Mouse (Mus musculus) CH12.LX (cell line): Measurements from ENCODE around the gene Mroh8.
A peak's percentile ranks its signal among the peaks of the same experiment; 100 is the strongest.

Experiments used
- CHD2 ChIP-seq: IDR thresholded peaks from 2 replicates; pipeline ENCODE4 v1.6.1; 2011; ENCODE audit warnings: low read length, improper control_type of control experiment
- CTCF ChIP-seq, 2 experiments: IDR thresholded peaks in 1 of 2; conservative IDR thresholded peaks in 1 of 2; 2 replicates each; pipeline ENCODE4 v1.5.1; 2011 to 2012; ENCODE audit warnings: low read depth in 2 of 2, low read length in 2 of 2, improper control_type of control experiment in 1 of 2, inconsistent platforms in 1 of 2, mild to moderate bottlenecking in 1 of 2, moderate library complexity in 1 of 2
- E2F4 ChIP-seq: IDR thresholded peaks from 2 replicates; pipeline ENCODE4 v1.6.1; 2011; ENCODE audit warnings: low read depth, low read length, improper control_type of control experiment; ENCODE audit not compliant: insufficient replicate concordance
- ELF1 ChIP-seq: IDR thresholded peaks from 2 replicates; pipeline ENCODE4 v1.6.1; 2014; ENCODE audit warnings: low read depth, mild to moderate bottlenecking, inconsistent platforms, low read length, improper control_type of control experiment
- ETS1 ChIP-seq: conservative IDR thresholded peaks from 2 replicates; pipeline ENCODE4 v1.6.1; 2012; ENCODE audit warnings: low read depth, mild to moderate bottlenecking, inconsistent platforms, low read length, improper control_type of control experiment, moderate library complexity
- HCFC1 ChIP-seq: IDR thresholded peaks from 2 replicates; pipeline ENCODE4 v1.6.1; 2012; ENCODE audit warnings: low read depth, mild to moderate bottlenecking, inconsistent platforms, low read length, improper control_type of control experiment
- MAZ ChIP-seq: IDR thresholded peaks from 2 replicates; pipeline ENCODE4 v1.6.1; 2012; ENCODE audit warnings: low read depth, mild to moderate bottlenecking, inconsistent platforms, low read length, improper control_type of control experiment, moderate library complexity
- POLR2A ChIP-seq: IDR thresholded peaks from 2 replicates; pipeline ENCODE4 v1.6.1; 2011; ENCODE audit warnings: low read depth, mild to moderate bottlenecking, improper control_type of control experiment, low read length
- RCOR1 ChIP-seq: conservative IDR thresholded peaks from 2 replicates; pipeline ENCODE4 v1.6.1; 2012; ENCODE audit warnings: low read depth, mild to moderate bottlenecking, inconsistent platforms, low read length, improper control_type of control experiment
- SMC3 ChIP-seq: IDR thresholded peaks from 2 replicates; pipeline ENCODE4 v1.6.1; 2011; ENCODE audit warnings: low read depth, low read length, improper control_type of control experiment
- USF1 ChIP-seq: IDR thresholded peaks from 2 replicates; pipeline ENCODE4 v1.6.1; 2014; ENCODE audit warnings: low read depth, mild to moderate bottlenecking, inconsistent platforms, low read length, improper control_type of control experiment
- ZKSCAN1 ChIP-seq: IDR thresholded peaks from 2 replicates; pipeline ENCODE4 v1.6.1; 2012; ENCODE audit warnings: low read depth, inconsistent platforms, low read length, improper control_type of control experiment, borderline replicate concordance
- ZNF384 ChIP-seq: IDR thresholded peaks from 2 replicates; pipeline ENCODE4 v1.6.1; 2012; ENCODE audit warnings: low read depth, low read length, improper control_type of control experiment, inconsistent platforms

GRCm38 (mm10) chr2:157262506-157262905, 16.8 kb downstream of the Mroh8 start:
- TF ChIP-seq CHD2 (peak; percentile 60), E2F4 (no peak), ETS1 (no peak; the same call in 1 of the 2 replicates), USF1 (no peak), POLR2A (0 out of 2 replicates have a peak, but pooled peaks have one; percentile 30), CTCF (conservative IDR thresholded peaks at IDR 0.05 in 1 of 2, IDR thresholded peaks at IDR 0.05 in 1 of 2; ENCODE audit: low read depth in 2 of 2, low read length in 2 of 2) (no peak), ZNF384 (peak; percentile 8), RCOR1 (no peak), HCFC1 (no peak), MAZ (peak; percentile 48; the same call in 1 of the 2 replicates), ELF1 (no peak), SMC3 (no peak), ZKSCAN1 (no peak)
